Mouse (Mus musculus): ENCODE measurements around the gene Strn4. TPM values are rescaled to one million over a fixed set of nuclear protein-coding genes. Genes with fewer than 3 reads are reported as not detected.

Strn4 gene
- polyA plus RNA-seq, 1 experiment from 2014 or later: 184 TPM

GRCm38 (mm10) chr7:16845072-16845819, 29.6 kb downstream of the Strn4 start:
- peaks cover 25% of the 10 kb centered on the region for H3K36me3 ChIP-seq
- no peak overlapping the region for H3K9ac ChIP-seq
- H3K4me2 ChIP-seq: peak overlapping the region; percentile 82
- no peaks in the 10 kb centered on the region for H3K9me3 ChIP-seq
- peaks cover 35% of the 10 kb centered on the region for H3K4me1 ChIP-seq (replicated peaks)
- peak overlapping the region; percentile 17 for H3K4me3 ChIP-seq
- WGBS: 38% methylated on average over 14 of the region's 14 CpGs
- ATAC-seq (ENCODE audit: low FRiP score, low read depth): no peak
- peak overlapping the region; percentile 24; the same call in 1 of the 2 replicates for H3K27ac ChIP-seq (replicated peaks)
- H3K27me3 ChIP-seq: no peaks in the 10 kb centered on the region

- H3K9me3 ChIP-seq: no peaks in the 10 kb centered on the region
- H3K4me1 ChIP-seq (replicated peaks): peaks cover 35% of the 10 kb centered on the region
- no peak for ATAC-seq (ENCODE audit: low FRiP score, low read depth)
- H3K4me2 ChIP-seq: peak overlapping the region; percentile 82
- H3K27me3 ChIP-seq: no peaks in the 10 kb centered on the region
- peaks cover 22% of the 10 kb centered on the region for H3K36me3 ChIP-seq
- no peak overlapping the region for H3K27ac ChIP-seq (replicated peaks)
- 41% methylated on average over 10 of the region's 10 CpGs for WGBS
- no peak overlapping the region for H3K9ac ChIP-seq
- no peak overlapping the region for H3K4me3 ChIP-seq
Measured at GRCm38 (mm10) chr7:16845820-16846167, 30.1 kb downstream of the Strn4 start.

- ATAC-seq (ENCODE audit: low FRiP score, low read depth): no peak
- peaks cover 35% of the 10 kb centered on the region for H3K4me1 ChIP-seq (replicated peaks)
- no peak overlapping the region for H3K4me3 ChIP-seq
- no peaks in the 10 kb centered on the region for H3K27me3 ChIP-seq
- no peaks in the 10 kb centered on the region for H3K9me3 ChIP-seq
- H3K27ac ChIP-seq (replicated peaks): no peak overlapping the region
- no peak overlapping the region for H3K4me2 ChIP-seq
- H3K9ac ChIP-seq: no peak overlapping the region
- H3K36me3 ChIP-seq: peaks cover 16% of the 10 kb centered on the region; the same call in 1 of the 2 replicates
- WGBS: 95% methylated on average over 5 of the region's 5 CpGs
Measured at GRCm38 (mm10) chr7:16846775-16847174, 31.1 kb downstream of the Strn4 start.

GRCm38 (mm10) chr7:16847507-16847906, 31.8 kb downstream of the Strn4 start:
- Histone ChIP-seq H3K4me2 (no peak overlapping the region), H3K9ac (no peak overlapping the region), H3K27ac (replicated peaks) (no peak overlapping the region), H3K9me3 (no peaks in the 10 kb centered on the region), H3K4me1 (replicated peaks) (peaks cover 30% of the 10 kb centered on the region), H3K36me3 (peaks cover 16% of the 10 kb centered on the region; the same call in 1 of the 2 replicates), H3K4me3 (no peak overlapping the region), H3K27me3 (no peaks in the 10 kb centered on the region)
- ATAC-seq (ENCODE audit: low FRiP score, low read depth): no peak
- 88% methylated on average over 19 of the region's 19 CpGs for WGBS

GRCm38 (mm10) chr7:16848579-16848978, 32.9 kb downstream of the Strn4 start:
- Histone ChIP-seq H3K4me3 (no peak overlapping the region), H3K4me2 (no peak overlapping the region), H3K27ac (replicated peaks) (no peak overlapping the region), H3K36me3 (peaks cover 19% of the 10 kb centered on the region), H3K9ac (no peak overlapping the region), H3K27me3 (no peaks in the 10 kb centered on the region), H3K9me3 (no peaks in the 10 kb centered on the region), H3K4me1 (replicated peaks) (peaks cover 23% of the 10 kb centered on the region)
- ATAC-seq (ENCODE audit: low FRiP score, low read depth): no peak
- WGBS: 16% methylated on average over 17 of the region's 17 CpGs

- Histone ChIP-seq H3K9ac (no peak overlapping the region), H3K36me3 (peaks cover 32% of the 10 kb centered on the region), H3K27me3 (no peaks in the 10 kb centered on the region), H3K4me1 (replicated peaks) (peaks cover 3% of the 10 kb centered on the region; the same call in 1 of the 2 replicates), H3K4me2 (no peak overlapping the region), H3K27ac (replicated peaks) (no peak overlapping the region), H3K9me3 (no peaks in the 10 kb centered on the region), H3K4me3 (no peak overlapping the region)
- ATAC-seq (ENCODE audit: low FRiP score, low read depth): no peak
- WGBS: 93% methylated on average over 4 of the region's 4 CpGs
Measured at GRCm38 (mm10) chr7:16851636-16852035, 35.9 kb downstream of the Strn4 start.

GRCm38 (mm10) chr7:16853302-16853831, 37.7 kb downstream of the Strn4 start:
- ATAC-seq (ENCODE audit: low FRiP score, low read depth): no peak; the same call in 1 of the 2 replicates
- Histone ChIP-seq H3K4me2 (no peak overlapping the region), H3K9ac (no peak overlapping the region), H3K27me3 (no peaks in the 10 kb centered on the region), H3K36me3 (peaks cover 36% of the 10 kb centered on the region), H3K27ac (replicated peaks) (no peak overlapping the region), H3K4me1 (replicated peaks) (peaks cover 3% of the 10 kb centered on the region; the same call in 1 of the 2 replicates), H3K9me3 (no peaks in the 10 kb centered on the region), H3K4me3 (no peak overlapping the region)
- WGBS: 92% methylated on average over 14 of the region's 14 CpGs

GRCm38 (mm10) chr7:16858336-16858735, 42.6 kb downstream of the Strn4 start:
- H3K9ac ChIP-seq: no peak overlapping the region

GRCm38 (mm10) chr7:16859902-16860651, 44.4 kb downstream of the Strn4 start:
- H3K27ac ChIP-seq (replicated peaks): no peak overlapping the region
- no peaks in the 10 kb centered on the region for H3K27me3 ChIP-seq
- peaks cover 27% of the 10 kb centered on the region for H3K36me3 ChIP-seq
- no peak overlapping the region for H3K4me3 ChIP-seq
- H3K4me2 ChIP-seq: no peak overlapping the region
- H3K4me1 ChIP-seq (replicated peaks): no peaks in the 10 kb centered on the region
- H3K9me3 ChIP-seq: no peaks in the 10 kb centered on the region
- ATAC-seq (ENCODE audit: low FRiP score, low read depth): no peak
- no peak overlapping the region for H3K9ac ChIP-seq
- 26% methylated on average over 5 of the region's 5 CpGs for WGBS

More at GRCm38 (mm10) chr7:16858336-16858735, 42.6 kb downstream of the Strn4 start:
- ATAC-seq (ENCODE audit: low FRiP score, low read depth): no peak
- Histone ChIP-seq H3K9me3 (no peaks in the 10 kb centered on the region), H3K27me3 (no peaks in the 10 kb centered on the region), H3K27ac (replicated peaks) (no peak overlapping the region), H3K4me1 (replicated peaks) (no peaks in the 10 kb centered on the region), H3K4me3 (no peak overlapping the region), H3K36me3 (peaks cover 17% of the 10 kb centered on the region), H3K4me2 (no peak overlapping the region)
- WGBS: 23% methylated on average over 17 of the region's 17 CpGs

- no peak overlapping the region for H3K27ac ChIP-seq (replicated peaks)
- no peak overlapping the region for H3K9ac ChIP-seq
- H3K4me2 ChIP-seq: no peak overlapping the region
- H3K4me1 ChIP-seq (replicated peaks): peaks cover 16% of the 10 kb centered on the region
- H3K27me3 ChIP-seq: no peaks in the 10 kb centered on the region
- no peak overlapping the region for H3K4me3 ChIP-seq
- H3K9me3 ChIP-seq: no peaks in the 10 kb centered on the region
- ATAC-seq (ENCODE audit: low FRiP score, low read depth): no peak
- WGBS: 91% methylated on average over 3 of the region's 3 CpGs
- H3K36me3 ChIP-seq: peaks cover 21% of the 10 kb centered on the region
Measured at GRCm38 (mm10) chr7:16867488-16867887, 51.8 kb downstream of the Strn4 start.

- Histone ChIP-seq H3K4me3 (peak overlapping the region; percentile 40), H3K27me3 (no peaks in the 10 kb centered on the region), H3K4me1 (replicated peaks) (peaks cover 21% of the 10 kb centered on the region), H3K9ac (peak overlapping the region; percentile 36), H3K27ac (replicated peaks) (peak overlapping the region; percentile 88), H3K4me2 (peak overlapping the region; percentile 62), H3K9me3 (no peaks in the 10 kb centered on the region), H3K36me3 (peaks cover 12% of the 10 kb centered on the region; the same call in 1 of the 2 replicates)
- peak; percentile 98 for ATAC-seq (ENCODE audit: low FRiP score, low read depth)
- 9% methylated on average over 16 of the region's 16 CpGs for WGBS
Measured at GRCm38 (mm10) chr7:16869497-16869896, 53.8 kb downstream of the Strn4 start.

GRCm38 (mm10) chr7:16871600-16871999, 55.9 kb downstream of the Strn4 start:
- Histone ChIP-seq H3K36me3 (no peaks in the 10 kb centered on the region), H3K27me3 (no peaks in the 10 kb centered on the region), H3K4me1 (replicated peaks) (peaks cover 32% of the 10 kb centered on the region), H3K27ac (replicated peaks) (no peak overlapping the region), H3K4me2 (no peak overlapping the region), H3K9me3 (no peaks in the 10 kb centered on the region), H3K9ac (no peak overlapping the region), H3K4me3 (no peak overlapping the region)
- ATAC-seq (ENCODE audit: low FRiP score, low read depth): no peak
- WGBS: 85% methylated on average over 10 of the region's 10 CpGs

Measured in hindbrain, embryonic 15.5 days (tissue).